Mouse (Mus musculus) inflammation-experienced regulatory T-cells, adult 6 months (primary cell): ENCODE results near the gene Yod1. TPM values are rescaled to one million over a fixed set of nuclear protein-coding genes. Genes with fewer than 3 reads are reported as not detected.
A peak's percentile ranks its signal among the peaks of the same experiment; 100 is the strongest.

Experiments used
- ATAC-seq: one replicate; pipeline ENCODE4 v1.8.0; 2017
- polyA plus RNA-seq, 3 experiments: library from polyadenylated mRNA; unstranded; fragments of 100-300 nt; shearing (Covaris generic); gene quantifications; one replicate each; pipeline ENCODE4 v1.2.1; 2017

The Yod1 gene
- polyA plus RNA-seq = 10 to 100 TPM; 15.7 to 23.2 (median 19.5) TPM

- ATAC-seq = peak; percentile 68
Measured at GRCm38 (mm10) chr1:130717291-130717871, at the start of gene Yod1. Gene Yod1 (plus strand): TSS chr1:130717327.

GRCm38 (mm10) chr1:130678551-130678950 is 38.6 kb upstream of the Yod1 start:
- ATAC-seq = no peak

- no peak for ATAC-seq
Measured at GRCm38 (mm10) chr1:130681075-130681474, 36.1 kb upstream of the Yod1 start.

- ATAC-seq = no peak
Measured at GRCm38 (mm10) chr1:130681656-130682413, 35.3 kb upstream of the Yod1 start.

GRCm38 (mm10) chr1:130683905-130684304 is 33.2 kb upstream of the Yod1 start:
- no peak for ATAC-seq

- ATAC-seq = no peak
Measured at GRCm38 (mm10) chr1:130698601-130699000, 18.5 kb upstream of the Yod1 start.

GRCm38 (mm10) chr1:130699937-130700633 is 17.0 kb upstream of the Yod1 start:
- no peak for ATAC-seq

- no peak for ATAC-seq
Measured at GRCm38 (mm10) chr1:130701976-130702375, 15.2 kb upstream of the Yod1 start.

- ATAC-seq = no peak
Measured at GRCm38 (mm10) chr1:130703613-130704012, 13.5 kb upstream of the Yod1 start.

GRCm38 (mm10) chr1:130710283-130711080 is 6.6 kb upstream of the Yod1 start:
- ATAC-seq = no peak

- ATAC-seq = no peak
Measured at GRCm38 (mm10) chr1:130714046-130714445, 3.1 kb upstream of the Yod1 start.

- ATAC-seq = peak; percentile 87
Measured at GRCm38 (mm10) chr1:130715561-130716217, 1.4 kb upstream of the Yod1 start, which contains the start of gene Gm29427. Gene Gm29427 (minus strand): TSS chr1:130715799.

- ATAC-seq = no peak
Measured at GRCm38 (mm10) chr1:130716218-130716512, 962 bp upstream of the Yod1 start.

- no peak for ATAC-seq
Measured at GRCm38 (mm10) chr1:130716513-130717290, 425 bp upstream of the Yod1 start.

GRCm38 (mm10) chr1:130724206-130724605 is 7.1 kb downstream of the Yod1 start:
- no peak for ATAC-seq

- ATAC-seq = no peak
Measured at GRCm38 (mm10) chr1:130726396-130726795, 9.3 kb downstream of the Yod1 start.

GRCm38 (mm10) chr1:130728070-130728469 is 10.9 kb downstream of the Yod1 start:
- no peak for ATAC-seq

- no peak for ATAC-seq
Measured at GRCm38 (mm10) chr1:130728708-130729107, 11.6 kb downstream of the Yod1 start.

GRCm38 (mm10) chr1:130729153-130729552 is 12.0 kb downstream of the Yod1 start, which contains the start of gene Pfkfb2:
Gene Pfkfb2 (minus strand): TSS chr1:130729253.
- no peak for ATAC-seq

- no peak for ATAC-seq
Measured at GRCm38 (mm10) chr1:130731741-130732337, 14.7 kb downstream of the Yod1 start, which contains the start of gene AA986860. Gene AA986860 (plus strand): TSS chr1:130731976.
